Mouse (Mus musculus) E14TG2a.4 (cell line): ENCODE measurements around the gene Iqschfp.

ENCODE experiments used
- H3K27me3 ChIP-seq: 2 replicates; pipeline ENCODE4 v1.6.1; 2014; ENCODE audit warnings: low read length, control low read depth; ENCODE audit not compliant: insufficient read depth
- H3K36me3 ChIP-seq: 2 replicates; pipeline ENCODE4 v1.6.1; 2014; ENCODE audit warnings: low read length, control low read depth; ENCODE audit not compliant: insufficient read depth
- H3K4me1 ChIP-seq: replicated peaks from 2 replicates; pipeline ENCODE4 v1.6.1; 2014; ENCODE audit warnings: low read depth, low read length, control low read depth
- H3K4me3 ChIP-seq: replicated peaks from 2 replicates; pipeline ENCODE4 v1.5.1; 2014; ENCODE audit warnings: mild to moderate bottlenecking, low read length
- H3K9me3 ChIP-seq: 2 replicates; pipeline ENCODE4 v1.6.1; 2014; ENCODE audit warnings: low read length, control low read depth
- CTCF ChIP-seq: conservative IDR thresholded peaks from 2 replicates; pipeline ENCODE4 v1.5.1; 2014; ENCODE audit warnings: low read length
- NANOG ChIP-seq: IDR thresholded peaks from 2 replicates; pipeline ENCODE4 v1.6.1; 2014; ENCODE audit warnings: borderline replicate concordance, low read length, mixed read lengths
- POU5F1 ChIP-seq: IDR thresholded peaks from 2 replicates; pipeline ENCODE4 v1.6.1; 2014; ENCODE audit warnings: low read length, borderline replicate concordance

Iqschfp gene

GRCm38 (mm10) chr3:68534571-68535051, 642.6 kb downstream of the Iqschfp start:
- Histone ChIP-seq H3K27me3 (no peaks in the 10 kb centered on the region), H3K4me1 (peaks cover 70% of the 10 kb centered on the region), H3K4me3 (peak overlapping the region; percentile 21), H3K9me3 (peaks cover 9% of the 10 kb centered on the region), H3K36me3 (peaks cover 13% of the 10 kb centered on the region)
- no peak for TF ChIP-seq CTCF
- peak; percentile 48; the same call in 1 of the 2 replicates for TF ChIP-seq NANOG

GRCm38 (mm10) chr3:68535160-68535728, 643.2 kb downstream of the Iqschfp start:
- Histone ChIP-seq H3K9me3 (peaks cover 9% of the 10 kb centered on the region), H3K4me3 (peak overlapping the region; percentile 21), H3K27me3 (no peaks in the 10 kb centered on the region), H3K4me1 (peaks cover 73% of the 10 kb centered on the region), H3K36me3 (peaks cover 15% of the 10 kb centered on the region)
- TF ChIP-seq POU5F1 (no peak), NANOG (no peak), CTCF (no peak)

DNA sequence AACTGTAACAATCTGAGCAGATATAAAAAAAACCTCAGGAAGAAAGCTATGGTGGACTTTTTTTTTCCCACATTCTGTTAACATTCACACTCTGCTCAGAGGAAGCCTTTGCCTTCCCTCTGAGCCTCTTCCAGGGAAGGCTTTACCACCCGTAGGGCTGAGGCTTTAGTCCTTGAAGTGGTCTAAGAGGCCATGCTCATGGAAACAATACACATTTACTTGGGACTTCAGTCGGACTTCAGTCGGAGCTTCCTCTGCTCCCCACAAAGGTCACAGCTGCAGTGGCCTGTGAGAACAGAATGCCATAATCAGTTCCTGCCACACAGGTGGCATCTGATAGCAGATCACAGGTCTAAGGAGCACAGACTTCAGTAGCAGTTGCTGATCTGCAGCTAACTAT, 644.0 kb downstream of the Iqschfp start:
- H3K4me1 ChIP-seq: peaks cover 76% of the 10 kb centered on the region

DNA sequence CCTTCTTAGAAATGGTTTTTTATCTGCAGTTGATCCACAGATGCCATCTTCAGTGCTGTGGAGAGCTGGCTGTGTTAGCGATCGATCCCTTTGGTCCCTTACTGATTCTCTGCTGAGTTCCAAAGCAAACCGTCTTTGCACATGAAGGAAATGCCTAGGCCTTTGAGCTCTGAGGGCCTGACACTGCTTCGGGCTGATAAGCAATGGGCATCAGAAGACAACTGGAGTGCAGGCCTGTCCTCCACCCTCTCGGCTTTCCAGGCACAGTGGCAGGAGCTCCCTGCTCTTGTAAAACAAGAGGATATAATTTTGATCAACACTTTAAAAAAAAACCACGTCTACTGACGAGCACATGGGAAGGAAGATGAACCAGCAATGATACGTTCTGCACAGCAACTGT, 649.7 kb downstream of the Iqschfp start:
- Histone ChIP-seq H3K4me3 (no peak overlapping the region), H3K4me1 (peaks cover 73% of the 10 kb centered on the region), H3K9me3 (peaks cover 3% of the 10 kb centered on the region), H3K36me3 (peaks cover 30% of the 10 kb centered on the region), H3K27me3 (no peaks in the 10 kb centered on the region)
- TF ChIP-seq CTCF (no peak), NANOG (no peak), POU5F1 (no peak)

More for the DNA sequence above, 644.0 kb downstream of the Iqschfp start:
- H3K4me3 ChIP-seq: no peak overlapping the region
- H3K27me3 ChIP-seq: no peaks in the 10 kb centered on the region
- peaks cover 17% of the 10 kb centered on the region for H3K36me3 ChIP-seq
- TF ChIP-seq POU5F1 (no peak), NANOG (peak; percentile 26; the same call in 1 of the 2 replicates)
- peaks cover 9% of the 10 kb centered on the region for H3K9me3 ChIP-seq

DNA sequence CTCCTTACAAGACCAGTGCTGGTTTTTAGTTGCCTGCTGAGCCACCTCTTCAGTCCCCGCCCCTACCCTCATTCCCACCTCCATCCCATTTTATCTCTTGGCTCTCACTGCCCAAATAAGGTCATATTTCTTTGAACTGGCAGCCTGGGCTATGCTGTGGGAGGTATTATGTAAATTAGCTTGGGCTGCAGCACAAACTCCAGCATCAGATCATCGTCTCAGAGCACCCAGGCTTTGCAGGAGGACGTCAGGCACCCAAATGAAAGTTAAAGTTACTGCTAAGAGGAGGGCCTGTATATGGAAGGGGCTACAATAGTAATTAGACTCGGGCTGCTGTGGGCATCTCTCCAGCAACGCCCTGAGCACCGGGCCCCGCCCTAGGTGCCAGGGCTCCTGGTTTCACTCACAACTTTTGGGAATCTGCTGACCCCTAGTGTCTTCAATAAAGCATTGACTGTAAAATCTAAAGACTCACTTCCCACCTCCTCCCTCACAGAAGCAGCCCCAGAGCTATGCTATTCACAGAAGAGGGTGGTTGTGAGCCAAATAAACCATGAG, 651.0 kb downstream of the Iqschfp start:
- Histone ChIP-seq H3K4me1 (peaks cover 73% of the 10 kb centered on the region), H3K36me3 (peaks cover 23% of the 10 kb centered on the region; the same call in 1 of the 2 replicates), H3K9me3 (no peaks in the 10 kb centered on the region), H3K27me3 (no peaks in the 10 kb centered on the region), H3K4me3 (peak overlapping the region; percentile 52; the same call in 1 of the 2 replicates)
- TF ChIP-seq NANOG (no peak), POU5F1 (no peak), CTCF (peak; percentile 37)

GRCm38 (mm10) chr3:68544811-68545210, 652.8 kb downstream of the Iqschfp start:
- no peaks in the 10 kb centered on the region for H3K9me3 ChIP-seq
- no peak for TF ChIP-seq NANOG
- no peak for TF ChIP-seq CTCF
- TF ChIP-seq POU5F1: no peak
- no peak overlapping the region for H3K4me3 ChIP-seq
- peaks cover 20% of the 10 kb centered on the region; the same call in 1 of the 2 replicates for H3K36me3 ChIP-seq
- H3K4me1 ChIP-seq: peaks cover 66% of the 10 kb centered on the region
- H3K27me3 ChIP-seq: no peaks in the 10 kb centered on the region

DNA sequence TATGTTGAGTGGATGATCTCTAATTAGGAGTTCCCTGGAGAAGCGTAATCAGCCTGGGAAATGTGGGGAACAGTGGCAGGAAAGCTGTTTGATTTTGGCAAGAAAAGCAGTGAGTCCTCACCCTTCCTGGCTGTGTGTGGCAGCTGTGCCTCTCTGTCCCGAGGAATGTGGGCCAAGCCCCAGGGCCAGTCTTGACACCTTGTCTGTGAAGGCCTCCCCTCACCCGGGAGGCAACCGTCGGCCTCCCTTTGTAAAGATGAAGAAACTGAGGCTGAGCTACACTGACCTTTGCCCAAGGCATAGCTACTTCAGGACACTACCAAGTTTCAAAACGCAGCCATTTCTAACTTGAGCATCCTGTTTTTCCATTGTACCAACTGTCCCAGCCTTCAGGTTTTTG, 653.9 kb downstream of the Iqschfp start:
- Histone ChIP-seq H3K36me3 (peaks cover 22% of the 10 kb centered on the region; the same call in 1 of the 2 replicates), H3K27me3 (no peaks in the 10 kb centered on the region), H3K4me1 (peaks cover 62% of the 10 kb centered on the region), H3K9me3 (no peaks in the 10 kb centered on the region), H3K4me3 (no peak overlapping the region)
- TF ChIP-seq CTCF: no peak
- no peak for TF ChIP-seq POU5F1
- TF ChIP-seq NANOG: no peak

DNA sequence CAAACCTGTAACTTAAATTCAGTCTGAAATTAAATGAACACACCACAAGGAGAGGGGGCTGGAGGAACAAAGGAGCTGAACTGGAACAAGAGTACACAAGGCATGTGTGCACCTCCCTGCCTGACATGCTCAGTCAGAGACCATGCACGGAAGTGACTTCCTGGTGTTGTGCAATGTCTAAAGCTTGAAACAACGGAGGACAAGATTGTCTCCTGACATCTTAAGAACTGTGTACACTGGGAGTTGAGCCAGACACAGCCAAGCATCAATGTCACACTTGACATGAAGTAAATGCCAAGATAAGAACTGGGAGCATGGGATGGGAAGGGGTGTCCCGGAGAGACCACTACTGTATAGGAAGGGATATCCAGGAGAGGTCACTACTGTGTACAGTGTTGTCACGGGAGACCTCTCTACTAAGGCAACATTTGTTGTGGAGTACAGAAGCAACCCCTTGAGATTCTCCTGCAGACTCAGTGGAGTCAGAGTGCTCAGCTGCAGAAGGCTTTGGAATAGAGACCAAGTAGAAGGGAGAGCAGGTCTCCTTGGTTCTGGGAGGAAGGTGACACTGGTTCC, 663.1 kb downstream of the Iqschfp start:
- no peak for TF ChIP-seq POU5F1
- TF ChIP-seq CTCF: no peak
- TF ChIP-seq NANOG: no peak
- Histone ChIP-seq H3K36me3 (peaks cover 18% of the 10 kb centered on the region), H3K27me3 (no peaks in the 10 kb centered on the region), H3K4me3 (no peak overlapping the region), H3K4me1 (peaks cover 47% of the 10 kb centered on the region), H3K9me3 (no peaks in the 10 kb centered on the region)

GRCm38 (mm10) chr3:68556891-68557290, 664.9 kb downstream of the Iqschfp start:
- TF ChIP-seq POU5F1 (no peak), NANOG (no peak), CTCF (no peak)
- H3K4me1 ChIP-seq: peaks cover 51% of the 10 kb centered on the region
- H3K9me3 ChIP-seq: no peaks in the 10 kb centered on the region
- no peaks in the 10 kb centered on the region for H3K27me3 ChIP-seq
- H3K4me3 ChIP-seq: no peak overlapping the region
- peaks cover 8% of the 10 kb centered on the region for H3K36me3 ChIP-seq
